Mouse (Mus musculus): ENCODE data around the gene Arhgap19.
A peak's percentile ranks its signal among the peaks of the same experiment; 100 is the strongest.
"Not testable (repeated sequence)": the region's sequence is repeated elsewhere in the genome, so short reads cannot be mapped to it uniquely, and the experiment has no call there.

Arhgap19 gene

GRCm38 (mm10) chr19:41801742-41802369 lies at the start of gene Arhgap19:
Gene Arhgap19 (minus strand): TSS chr19:41802047.
- DNase-seq: peak; percentile 78 to 81

- DNase-seq: peak in 1 of 2 experiments; percentile 7
Observed at GRCm38 (mm10) chr19:41850719-41851543, 49.1 kb upstream of the Arhgap19 start.

- no peak for DNase-seq
Observed at GRCm38 (mm10) chr19:41850021-41850718, 48.3 kb upstream of the Arhgap19 start.

- DNase-seq: peak; percentile 80 to 84
Observed at GRCm38 (mm10) chr19:41847992-41848851, 46.4 kb upstream of the Arhgap19 start, which contains the start of gene Frat2. Gene Frat2 (minus strand): TSS chr19:41848132.

GRCm38 (mm10) chr19:41847614-41847991 lies 45.8 kb upstream of the Arhgap19 start:
- DNase-seq: not testable (repeated sequence)

GRCm38 (mm10) chr19:41847091-41847581 lies 45.3 kb upstream of the Arhgap19 start:
- peak; percentile 17 to 45 for DNase-seq

- DNase-seq: no peak
Observed at GRCm38 (mm10) chr19:41846366-41847090, 44.7 kb upstream of the Arhgap19 start.

GRCm38 (mm10) chr19:41844345-41844744 lies 42.5 kb upstream of the Arhgap19 start:
- no peak for DNase-seq

- DNase-seq: no peak
Observed at GRCm38 (mm10) chr19:41842706-41843105, 40.9 kb upstream of the Arhgap19 start.

- DNase-seq: no peak
Observed at GRCm38 (mm10) chr19:41842196-41842595, 40.3 kb upstream of the Arhgap19 start.

GRCm38 (mm10) chr19:41841105-41841750 lies 39.4 kb upstream of the Arhgap19 start:
- no peak for DNase-seq

- no peak for DNase-seq
Observed at GRCm38 (mm10) chr19:41839685-41840084, 37.8 kb upstream of the Arhgap19 start.

GRCm38 (mm10) chr19:41838808-41839207 lies 37.0 kb upstream of the Arhgap19 start:
- no peak for DNase-seq

GRCm38 (mm10) chr19:41837917-41838261 lies 36.0 kb upstream of the Arhgap19 start:
- DNase-seq: no peak

GRCm38 (mm10) chr19:41837194-41837916 lies 35.5 kb upstream of the Arhgap19 start:
- no peak for DNase-seq

- no peak for DNase-seq
Observed at GRCm38 (mm10) chr19:41836719-41837118, 34.9 kb upstream of the Arhgap19 start.

- DNase-seq: no peak
Observed at GRCm38 (mm10) chr19:41835816-41836215, 34.0 kb upstream of the Arhgap19 start.

GRCm38 (mm10) chr19:41835407-41835806 lies 33.6 kb upstream of the Arhgap19 start:
- DNase-seq: no peak

- DNase-seq: no peak
Observed at GRCm38 (mm10) chr19:41832501-41833201, 30.8 kb upstream of the Arhgap19 start.
